Mouse (Mus musculus) gastrocnemius, adult 8-10 months (tissue): ENCODE data around the gene Arl6. TPM values are rescaled to one million over a fixed set of nuclear protein-coding genes. Genes with fewer than 3 reads are reported as not detected.

Experiments used
- DNase-seq, 2 experiments: peaks; one replicate each; pipeline ENCODE4 v3.0.0; 2022; ENCODE audit warnings: low spot score in 2 of 2
- total RNA-seq, 4 experiments: library from RNA; stranded (reverse); gene quantifications; 2 replicates each; pipeline ENCODE4 v1.2.4; 2022

Arl6 gene
- total RNA-seq, 4 experiments from 2014 or later = 1.3 to 2.9 (median 2.2) TPM

DNA sequence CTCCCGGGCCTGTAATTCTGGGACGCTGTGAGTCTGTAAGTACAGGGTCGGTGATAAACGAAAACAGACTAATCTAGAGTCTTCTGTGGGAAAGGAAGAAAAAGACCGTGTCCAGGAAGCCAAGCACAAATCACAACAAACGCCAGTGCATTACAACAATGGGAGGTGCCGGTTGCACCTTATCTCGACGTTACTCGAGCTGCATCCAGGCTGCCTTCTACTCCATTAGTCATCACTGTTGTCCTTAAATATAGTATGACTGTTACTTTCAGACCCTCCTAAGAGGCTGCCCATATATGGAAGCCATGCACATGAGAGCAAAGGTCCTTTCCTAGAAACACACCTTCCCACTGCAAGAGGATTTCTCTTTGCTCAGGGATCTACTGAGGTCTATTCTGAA is 51.4 kb downstream of the Arl6 start:
- no peak for DNase-seq

DNA sequence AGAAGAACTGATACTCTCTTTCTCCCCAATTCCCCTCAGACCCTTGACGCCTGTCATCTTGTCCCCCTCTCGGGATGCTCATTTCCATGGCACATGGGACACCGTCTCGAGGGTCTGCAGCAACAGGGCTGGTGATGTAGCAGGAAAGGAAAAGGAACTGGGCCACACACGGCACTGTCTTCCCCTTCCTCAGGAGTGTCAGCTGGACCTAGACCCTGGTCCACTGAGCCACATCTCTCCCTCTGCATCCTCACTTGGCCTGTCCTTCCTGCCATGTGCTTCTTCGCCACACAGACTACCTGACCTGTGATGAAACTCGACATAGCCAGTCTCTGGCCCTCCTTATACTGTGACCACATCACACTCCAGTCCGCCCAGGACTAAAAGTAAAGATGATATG is 52.3 kb downstream of the Arl6 start:
- no peak for DNase-seq

DNA sequence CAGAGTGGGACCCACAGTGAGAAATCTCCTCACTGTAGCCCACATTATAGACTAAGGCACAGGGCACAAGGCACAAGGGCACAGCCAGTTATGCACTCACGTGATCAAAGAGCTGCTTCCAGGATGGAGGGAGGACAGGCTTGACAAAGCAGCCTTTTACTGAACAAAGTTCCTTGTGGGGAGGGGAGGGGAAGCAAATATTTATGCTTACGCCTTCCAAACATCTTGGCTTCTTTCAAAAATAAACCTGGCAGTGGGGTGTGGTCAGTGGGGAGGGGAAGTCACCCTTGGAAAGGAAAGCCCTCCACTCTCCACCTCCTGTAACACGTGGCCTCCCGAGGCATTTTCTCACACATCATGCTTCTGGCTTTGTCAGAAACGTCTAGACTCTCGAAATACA is 52.9 kb downstream of the Arl6 start:
- no peak for DNase-seq

DNA sequence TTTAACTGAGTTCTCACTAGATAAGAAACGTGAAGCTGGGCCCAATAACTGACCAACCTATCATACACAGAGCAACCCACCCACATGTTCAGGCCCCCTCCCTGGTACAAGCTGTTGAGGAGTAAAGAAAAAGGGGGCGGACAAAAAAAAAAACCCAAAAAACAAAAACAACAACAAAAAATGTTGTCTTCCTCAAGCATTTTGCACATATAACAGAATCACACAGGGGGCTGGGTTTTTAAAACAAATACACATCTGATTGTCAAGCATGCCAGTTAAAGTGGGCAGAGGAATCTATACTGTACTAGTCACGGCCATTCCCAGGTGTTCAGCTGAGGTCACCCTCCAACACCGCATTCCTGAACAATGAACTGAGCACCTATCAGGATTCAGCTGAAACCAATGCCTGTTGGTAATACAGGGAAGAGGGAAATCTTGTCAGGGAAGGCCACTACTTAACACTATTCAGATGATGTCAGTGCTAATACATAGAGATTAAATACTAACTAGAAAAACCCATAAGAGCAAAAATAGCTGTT is 53.4 kb downstream of the Arl6 start:
- DNase-seq = no peak

DNA sequence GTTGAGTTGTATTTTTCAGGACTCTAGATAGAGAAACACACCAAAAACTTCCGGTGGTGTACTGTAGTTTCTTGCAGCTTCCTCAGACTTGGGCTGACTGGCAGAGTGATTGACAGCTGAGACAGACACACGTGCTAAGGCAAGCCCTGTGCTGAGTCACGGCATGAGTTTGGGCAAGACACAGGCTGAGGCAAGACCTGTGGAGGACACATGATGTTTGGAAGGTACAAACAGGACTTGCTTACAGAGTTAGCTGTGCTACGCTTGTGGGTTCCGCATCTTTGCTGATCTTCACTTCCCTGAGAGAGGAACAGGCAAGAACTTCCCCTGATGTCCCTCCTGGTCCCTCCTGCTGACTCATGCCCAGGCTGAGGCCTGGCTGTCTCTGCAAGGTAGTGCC is 55.7 kb downstream of the Arl6 start:
- DNase-seq = no peak

DNA sequence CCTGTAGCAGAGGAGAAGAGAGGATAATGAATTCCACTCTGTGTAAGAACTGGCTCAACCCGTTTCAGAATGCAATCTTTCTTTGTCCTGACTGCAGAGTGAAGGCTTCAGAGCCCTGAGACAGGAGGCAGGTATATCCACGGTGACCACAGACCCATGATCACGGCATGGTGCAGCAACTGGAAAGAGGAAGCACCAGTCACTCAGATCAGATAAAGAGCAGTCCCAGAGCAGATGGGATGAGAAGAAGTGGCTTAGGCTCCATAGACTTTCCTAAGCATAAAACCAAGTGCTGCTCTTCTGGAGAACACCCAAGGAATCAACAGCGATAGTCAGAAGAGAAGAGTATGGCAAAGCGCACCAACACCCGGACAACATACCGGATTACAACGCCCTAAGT is 60.0 kb downstream of the Arl6 start:
- DNase-seq = no peak

DNA sequence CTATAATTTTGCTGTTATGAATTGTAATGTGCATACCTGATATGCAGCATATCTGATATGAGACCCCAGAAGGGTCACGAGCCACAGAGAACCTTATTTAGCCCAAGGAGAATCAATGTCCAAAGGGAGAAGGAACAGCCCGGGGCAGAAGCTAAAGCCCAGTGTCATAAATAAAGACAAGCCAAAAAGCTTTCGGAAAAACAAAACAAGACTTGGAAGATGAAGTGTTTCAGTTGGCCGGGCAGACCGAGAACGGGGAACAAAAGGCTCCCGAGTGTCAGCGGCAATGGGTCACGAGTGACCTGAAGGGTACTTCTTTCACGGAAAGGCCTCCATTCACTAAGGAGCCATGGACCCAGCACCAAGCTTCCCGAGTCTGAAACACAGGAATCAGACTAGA is 65.2 kb downstream of the Arl6 start:
- DNase-seq = no peak

DNA sequence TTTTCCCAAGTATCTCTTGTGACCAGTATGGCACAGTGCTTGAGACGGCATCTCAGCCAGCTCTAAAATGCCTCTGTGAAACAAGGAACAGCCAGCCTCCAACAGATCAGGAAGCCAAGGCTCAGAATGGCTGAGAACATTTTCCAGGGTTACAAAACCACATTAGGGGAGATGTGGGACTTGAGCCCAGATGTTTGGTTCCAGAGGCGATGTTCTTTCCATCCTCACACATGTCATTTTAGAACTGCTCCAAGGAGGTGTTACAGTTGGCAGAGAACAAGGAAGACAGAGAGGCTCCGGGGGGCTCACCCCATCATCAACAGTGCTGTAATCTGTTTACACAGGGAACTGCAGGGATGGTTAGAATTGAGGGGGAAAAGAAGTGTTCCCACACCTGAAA is 66.5 kb downstream of the Arl6 start:
- DNase-seq = no peak

DNA sequence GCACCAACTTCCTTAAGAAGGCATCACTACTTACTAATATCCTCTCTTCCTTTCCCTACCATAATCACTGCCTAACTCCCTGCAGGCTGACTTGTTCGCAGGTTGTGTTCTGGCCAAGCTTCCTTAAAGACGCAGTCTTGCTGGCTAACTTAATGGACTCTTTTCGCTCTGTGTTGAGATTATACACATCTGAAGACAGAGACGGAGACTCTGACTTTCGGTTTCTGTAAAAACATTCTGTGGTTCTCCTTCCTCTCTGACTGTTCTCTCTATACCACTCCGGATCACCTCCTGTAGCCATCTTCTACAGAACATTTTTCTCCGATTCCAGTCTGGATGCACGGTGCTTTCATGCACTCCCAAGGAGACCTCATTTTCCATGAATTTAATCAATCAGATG is 68.4 kb downstream of the Arl6 start:
- DNase-seq = no peak

DNA sequence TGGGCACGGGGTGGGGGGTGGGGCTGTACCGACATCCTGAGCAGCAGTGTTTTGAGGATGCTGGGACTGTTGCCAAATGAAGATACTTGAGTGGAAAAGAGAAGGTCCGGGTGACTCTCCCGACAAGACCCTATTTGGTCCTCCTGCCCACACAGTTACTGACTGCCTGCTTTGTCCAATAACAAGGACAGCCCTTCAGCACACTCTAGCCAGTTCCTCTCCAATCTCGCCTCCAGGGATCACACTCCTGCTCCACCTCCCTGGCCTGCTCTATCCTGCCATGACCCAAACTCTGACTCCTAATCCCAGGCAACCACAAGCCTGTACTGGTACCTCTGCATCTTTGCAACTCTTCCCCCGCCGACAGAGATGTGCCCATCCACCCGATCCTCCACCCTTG is 69.4 kb downstream of the Arl6 start:
- no peak for DNase-seq

DNA sequence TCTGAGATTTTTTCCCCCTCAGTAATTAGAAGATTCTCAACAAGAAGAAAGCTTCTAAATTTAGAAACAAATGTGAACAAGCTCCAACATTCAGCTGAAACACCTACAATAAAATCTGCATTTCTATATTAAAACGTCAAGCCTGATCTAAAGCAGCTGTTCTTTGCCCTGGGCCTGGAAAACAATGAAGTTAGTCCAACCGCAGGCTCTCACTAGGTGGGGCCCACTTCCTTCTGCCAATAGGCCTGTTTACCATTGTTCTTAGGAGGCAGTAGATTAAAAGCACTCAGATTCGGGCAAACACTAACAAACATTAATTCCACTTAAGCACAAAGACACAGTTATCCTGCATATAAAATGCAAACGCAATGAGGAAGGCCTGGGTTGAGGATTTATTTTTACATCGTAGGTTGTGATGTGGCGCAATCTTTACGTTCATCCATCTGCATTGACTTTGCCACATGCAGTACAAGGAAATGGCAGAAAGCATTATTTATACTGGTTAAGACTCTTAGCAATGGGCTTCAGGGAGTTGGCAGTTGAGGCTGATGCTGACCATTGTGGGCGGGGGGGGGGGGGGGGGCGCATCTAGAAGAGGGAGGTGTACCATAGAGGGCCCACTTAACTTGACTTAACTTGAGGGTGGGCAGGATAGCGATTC is 71.3 kb downstream of the Arl6 start:
- DNase-seq = no peak

DNA sequence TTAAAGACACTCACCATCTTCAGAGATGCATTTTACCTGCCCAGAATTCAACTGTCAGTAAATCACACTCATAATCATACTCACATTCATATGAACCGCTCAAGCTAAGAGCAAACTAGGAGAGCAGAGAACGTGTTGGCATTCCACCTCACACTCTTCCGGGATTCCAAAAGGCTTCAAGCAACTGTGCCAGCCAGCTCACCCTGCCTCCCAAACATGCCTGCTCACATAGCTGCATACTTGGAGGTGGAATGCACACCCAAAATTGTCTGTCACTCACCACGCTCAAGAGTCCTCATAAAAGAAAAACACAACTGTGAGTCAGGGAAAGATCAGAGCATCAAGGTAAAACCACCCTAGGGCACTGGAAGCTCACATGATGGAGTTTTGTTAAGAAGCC is 72.8 kb downstream of the Arl6 start:
- DNase-seq = no peak

DNA sequence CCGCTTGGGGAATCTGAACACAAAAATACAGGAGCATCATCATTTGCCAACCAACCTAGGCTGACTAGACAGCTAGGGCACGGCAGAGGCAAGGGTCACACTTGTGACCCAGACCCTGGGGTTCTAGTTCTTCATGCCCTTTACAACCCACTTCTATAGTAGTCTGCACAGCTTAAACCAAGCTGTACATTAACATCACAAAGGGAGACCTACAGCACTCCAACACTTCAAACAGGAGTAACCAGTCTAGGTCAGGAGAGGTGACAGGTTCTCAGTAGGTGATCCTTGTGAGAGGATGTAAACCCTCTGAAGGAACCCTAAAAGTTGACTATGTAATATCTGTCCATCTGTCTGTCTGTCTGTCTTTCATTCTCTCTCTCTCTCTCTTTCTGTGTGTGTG is 73.6 kb downstream of the Arl6 start:
- no peak for DNase-seq

DNA sequence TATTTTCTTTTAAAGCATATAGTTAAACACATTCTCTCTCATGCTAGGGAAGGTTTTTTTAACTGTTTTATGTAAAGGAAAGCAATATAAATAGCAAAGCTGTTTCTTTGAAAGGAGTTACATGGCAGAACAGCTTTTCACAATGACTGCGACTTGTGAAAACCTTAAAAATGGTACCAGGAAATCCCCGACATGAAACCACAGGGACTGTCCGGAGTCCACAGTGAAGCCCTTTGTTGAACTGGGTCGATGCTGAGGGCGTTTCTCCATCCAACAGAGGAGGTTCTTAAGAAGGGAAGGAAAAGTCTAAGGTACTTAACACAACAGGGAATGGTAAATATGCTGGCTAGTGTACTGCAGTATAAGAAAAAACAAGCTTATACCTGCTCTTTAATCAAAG is 75.2 kb downstream of the Arl6 start:
- no peak for DNase-seq

Other genes starting within 250 kb of the Arl6 start
- gene Gabrr3, start 232.1 kb downstream of the Arl6 start, total RNA-seq = not detected
- 10 to 100 TPM; 12.5 to 13.7 (median 12.8) TPM for gene Riox2, start 167.6 kb downstream of the Arl6 start, total RNA-seq
- 10 to 100 TPM; 24.3 to 38.5 (median 31.2) TPM for gene Crybg3, start 38.4 kb downstream of the Arl6 start, total RNA-seq